Mouse (Mus musculus): ENCODE results near the gene Mrps26.

DNA sequence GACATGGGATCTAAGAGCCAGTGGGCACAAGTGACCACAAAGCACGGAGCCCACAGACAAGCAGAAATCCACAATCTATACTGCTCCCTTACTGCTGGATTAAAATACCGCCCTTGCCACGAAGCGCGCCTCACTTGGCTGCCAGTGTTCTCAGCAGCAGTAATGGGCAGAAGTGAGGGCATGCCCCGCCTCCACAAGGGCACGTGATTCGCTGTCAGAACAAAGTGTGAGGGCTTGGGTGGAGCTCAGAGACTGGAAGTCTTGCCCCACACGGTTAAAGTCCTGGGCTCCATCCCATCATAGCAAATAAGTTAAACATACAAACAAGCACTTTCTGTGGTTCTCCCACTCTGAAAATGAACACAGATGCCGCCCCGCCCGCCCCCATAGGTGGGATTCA is 14.1 kb downstream of the Mrps26 start:
- TF ChIP-seq CTCF (IDR thresholded peaks at IDR 0.05; ENCODE audit: control insufficient read depth, insufficient read depth, insufficient read length) (no peak), MYOG (IDR thresholded peaks at IDR 0.05; ENCODE audit: control insufficient read depth, extremely low read depth, insufficient read length) (no peak), USF1 (IDR thresholded peaks at IDR 0.05; ENCODE audit: low read depth) (peak; percentile 97)

All from C2C12 (cell line).